9 mouse cellular contexts compared by ENCODE assay signal in the genomic region with DNA sequence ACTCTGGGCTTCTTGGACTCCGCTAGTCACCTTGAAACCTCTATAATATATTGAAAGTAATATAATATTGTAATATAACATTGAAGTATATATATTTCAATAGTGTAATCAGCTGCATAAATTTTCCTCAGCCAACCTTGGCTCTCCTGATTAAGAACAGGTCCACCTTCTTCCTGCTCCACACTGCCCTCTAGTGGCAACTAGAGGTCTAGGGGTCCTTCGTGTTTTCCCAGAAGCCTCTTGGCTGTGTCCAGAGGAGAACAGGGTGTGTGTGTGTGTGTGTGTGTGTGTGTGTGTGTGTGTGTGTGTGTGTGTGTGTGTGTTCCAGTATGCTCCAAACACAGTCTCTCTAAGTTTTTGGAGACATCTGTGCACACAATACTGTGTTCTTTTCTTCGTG. TPM values are rescaled to one million over a fixed set of nuclear protein-coding genes. Genes with fewer than 3 reads are reported as not detected.
DNase-seq lines count a peak whose midpoint lies in the region; ATAC-seq and TF ChIP-seq lines count a peak whose summit lies in the region.
"Had no signal": no experiment of that assay in that cellular context is flagged by ENCODE, and none has a peak within 500 bp of the region (broad histone marks: within the 10 kb centered on the region; RNA-seq: fewer than 3 reads in every experiment).

No protein-coding gene starts in this region.

- peaks cover 0 to 9% of the 10 kb centered on the region in 2 experiments; a peak in 2 of 4 replicates for H3K4me1 ChIP-seq in MEL (ENCODE audit: control insufficient read depth in 1 of 2, insufficient read depth in 2 of 2, low read length in 2 of 2)
- no peaks in the 10 kb centered on the region; the same call in 1 of the 2 replicates for H3K4me1 ChIP-seq in lung, embryonic 16.5 days (replicated peaks; ENCODE audit: control insufficient read depth, insufficient read depth, low read length)

- H3K9ac ChIP-seq in MEL (ENCODE audit: control insufficient read depth, low read depth, low read length, poor library complexity, severe bottlenecking) = peak overlapping the region; percentile 51; the same call in 1 of the 2 replicates
- no peak overlapping the region for H3K9ac ChIP-seq in lung, embryonic 16.5 days (ENCODE audit: low read length)

- peak; percentile 44; the same call in 1 of the 2 replicates for ATAC-seq in lung, embryonic 16.5 days (ENCODE audit: low read depth)

- WGBS in lung, embryonic 16.5 days = 53% methylated on average over 3 of the region's 3 CpGs

- no peak overlapping the region for H3K4me2 ChIP-seq in lung, embryonic 16.5 days (ENCODE audit: low read depth, low read length)

- no peak overlapping the region for H3K27ac ChIP-seq in MEL (ENCODE audit: control insufficient read depth, low read depth, low read length)
- no peak overlapping the region for H3K27ac ChIP-seq in lung, embryonic 16.5 days (ENCODE audit: low read length)

- H3K79me2 ChIP-seq in MEL (ENCODE audit: control insufficient read depth, insufficient read depth, low read length, poor library complexity) = no peaks in the 10 kb centered on the region

- peak; percentile 34 for TF ChIP-seq RAD21 in MEL (IDR thresholded peaks at IDR 0.05; ENCODE audit: low read depth, low read length)

- peak overlapping the region; percentile 5 to 12; a peak in 3 of 4 replicates for H3K4me3 ChIP-seq in MEL (ENCODE audit: control insufficient read depth in 1 of 2, insufficient read depth in 1 of 2, low read depth in 2 of 2, low read length in 2 of 2)
- H3K4me3 ChIP-seq in lung, embryonic 16.5 days (ENCODE audit: low read length) = no peak overlapping the region
- H3K4me3 ChIP-seq: heart, embryonic 13.5 days had no signal

- H3K27me3 ChIP-seq in MEL (ENCODE audit: control insufficient read depth in 1 of 2, insufficient read depth in 2 of 2, low read length in 2 of 2) = no peaks in the 10 kb centered on the region; a peak in 1 of 4 replicates
- H3K27me3 ChIP-seq in lung, embryonic 16.5 days (ENCODE audit: control insufficient read depth, insufficient read depth, low read depth, low read length) = no peaks in the 10 kb centered on the region
- H3K27me3 ChIP-seq: heart, embryonic 13.5 days had no signal

- DNase-seq in B cell, adult 2 months = peak; percentile 83 to 85
- peak; percentile 94 for DNase-seq in MEL (ENCODE audit: low read depth, low spot score)
- peak; percentile 87 to 92 for DNase-seq in cerebellum, postnatal 10 days
- peak; percentile 62 to 72 for DNase-seq in frontal cortex, postnatal 36 days (ENCODE audit: low spot score in 2 of 2)
- DNase-seq in kidney, adult 9 months = peak; percentile 77
- peak; percentile 78 for DNase-seq in retina, postnatal 7 days (ENCODE audit: low read depth, low spot score)
- DNase-seq in urinary bladder, postnatal 25 days (ENCODE audit: low spot score) = peak; percentile 82

- TF ChIP-seq POLR2A in MEL (IDR thresholded peaks at IDR 0.05; ENCODE audit: control insufficient read depth in 1 of 2, insufficient read depth in 1 of 2, low read depth in 1 of 2, low read length in 2 of 2, poor library complexity in 1 of 2) = no peak

- TF ChIP-seq EP300 in MEL (IDR thresholded peaks at IDR 0.05; ENCODE audit: low read depth in 1 of 2, low read length in 2 of 2) = no peak

- no peaks in the 10 kb centered on the region for H3K36me3 ChIP-seq in MEL (ENCODE audit: control insufficient read depth in 1 of 2, insufficient read depth in 2 of 2, low read length in 2 of 2)
- H3K36me3 ChIP-seq in lung, embryonic 16.5 days (ENCODE audit: control insufficient read depth, insufficient read depth, low read length) = no peaks in the 10 kb centered on the region
- H3K36me3 ChIP-seq: heart, embryonic 13.5 days had no signal

- no peaks in the 10 kb centered on the region for H3K9me3 ChIP-seq in MEL (replicated peaks; ENCODE audit: insufficient read depth, low read length)
- H3K9me3 ChIP-seq in lung, embryonic 16.5 days (ENCODE audit: control insufficient read depth, low read length) = no peaks in the 10 kb centered on the region
- H3K9me3 ChIP-seq: heart, embryonic 13.5 days had no signal

- peak; percentile 71 to 86 (median 79) for TF ChIP-seq CTCF in MEL (IDR thresholded peaks at IDR 0.05 in 2 of 3, conservative IDR thresholded peaks at IDR 0.05 in 1 of 3; ENCODE audit: control insufficient read depth in 1 of 3, insufficient read depth in 1 of 3, low read depth in 2 of 3, low read length in 3 of 3, poor library complexity in 1 of 3, severe bottlenecking in 1 of 3)

TF ChIP-seq in MEL, 35 proteins besides CTCF, POLR2A, EP300 and RAD21:
- peak; percentile 73 for TF ChIP-seq ELF1 (IDR thresholded peaks at IDR 0.05; ENCODE audit: low read depth, low read length)
- TF ChIP-seq ETS1 (IDR thresholded peaks at IDR 0.05; ENCODE audit: low read depth, low read length) = peak; percentile 11; the same call in 1 of the 2 replicates
- peak; percentile 62 for TF ChIP-seq HCFC1 (IDR thresholded peaks at IDR 0.05; ENCODE audit: low read depth, low read length)
- TF ChIP-seq SMC3 (IDR thresholded peaks at IDR 0.05; ENCODE audit: low read depth, low read length) = peak; percentile 52
- TF ChIP-seq TCF12 (IDR thresholded peaks at IDR 0.05; ENCODE audit: low read depth, low read length) = no peak
- TF ChIP-seq GABPA (IDR thresholded peaks at IDR 0.05; ENCODE audit: low read depth, low read length) = no peak

RNA-seq across cellular contexts. Expression of gene Tnni1, which starts 8.6 kb away (rescaled TPM):
- total RNA-seq in MEL (2012; rRNA removed) = not detected in 2 replicates
- under 1 TPM in 1 of 2 experiments, not detected in 1; 0.15 TPM for polyA plus RNA-seq in MEL (2012; ENCODE audit: insufficient read depth in 1 of 2, insufficient read length in 2 of 2, low read depth in 1 of 2, low replicate concordance in 2 of 2, missing spikeins in 1 of 2)
- polyA plus RNA-seq in lung, embryonic 16.5 days (2015; fragmentation: Nextera tagmentation; extraction: Ambion mirVana) = 92.3 and 105 TPM in 2 replicates

RNA-seq across cellular contexts. Expression of gene Phlda3, which starts 21.9 kb away (rescaled TPM):
- total RNA-seq in MEL (2012; rRNA removed) = 5.5 and 7.7 TPM in 2 replicates
- polyA plus RNA-seq in MEL (2012; ENCODE audit: insufficient read depth in 1 of 2, insufficient read length in 2 of 2, low read depth in 1 of 2, low replicate concordance in 2 of 2, missing spikeins in 1 of 2) = 10 to 100 TPM in 1 of 2 experiments, not detected in 1; 20.0 TPM
- 62.8 and 63.2 TPM in 2 replicates for polyA plus RNA-seq in lung, embryonic 16.5 days (2015; fragmentation: Nextera tagmentation; extraction: Ambion mirVana)

RNA-seq across cellular contexts. Expression of gene Lad1, which starts 30.6 kb away (rescaled TPM):
- not detected in 2 replicates for total RNA-seq in MEL (2012; rRNA removed)
- not detected for polyA plus RNA-seq in MEL (2012; ENCODE audit: insufficient read depth in 1 of 2, insufficient read length in 2 of 2, low read depth in 1 of 2, low replicate concordance in 2 of 2, missing spikeins in 1 of 2)
- 14.1 and 16.2 TPM in 2 replicates for polyA plus RNA-seq in lung, embryonic 16.5 days (2015; fragmentation: Nextera tagmentation; extraction: Ambion mirVana)

RNA-seq across cellular contexts. Expression of gene Tnnt2, which starts 48.4 kb away (rescaled TPM):
- total RNA-seq in MEL (2012; rRNA removed) = not detected in 2 replicates
- not detected for polyA plus RNA-seq in MEL (2012; ENCODE audit: insufficient read depth in 1 of 2, insufficient read length in 2 of 2, low read depth in 1 of 2, low replicate concordance in 2 of 2, missing spikeins in 1 of 2)
- polyA plus RNA-seq in lung, embryonic 16.5 days (2015; fragmentation: Nextera tagmentation; extraction: Ambion mirVana) = 130 and 158 TPM in 2 replicates

Comparison
In these comparisons a context has a peak if more than half of its experiments do, and no peak if none do; other contexts are left out.
1. RNA of gene Tnni1, which starts 8.6 kb away (polyA plus RNA-seq): 92.3 to 105 TPM in lung, embryonic 16.5 days; 0.15 TPM in MEL; every median in the first group is over 10 times any median in the second.
2. RNA of gene Lad1, which starts 30.6 kb away (polyA plus RNA-seq): 14.1 to 16.2 TPM in lung, embryonic 16.5 days; not detected in MEL; every median in the first group is over 10 times any median in the second.
3. Peak in every context shown above with its lines, with median percentiles within 50 percentile points of each other: DNase-seq.